Mouse (Mus musculus) liver, embryonic 11.5 days (tissue): ENCODE data around the gene Cd151. TPM values are rescaled to one million over a fixed set of nuclear protein-coding genes. Genes with fewer than 3 reads are reported as not detected.

Source experiments
- ATAC-seq: fragments of 200-750 bp; cut with Nextera tagmentation; replicated peaks from 2 replicates; pipeline ENCODE4 v1.8.0; 2017; ENCODE audit warnings: moderate number of reproducible peaks, mild to moderate bottlenecking, moderate TSS enrichment, moderate library complexity; ENCODE audit not compliant: low FRiP score
- DNase-seq: peaks from one replicate; pipeline ENCODE4 v3.0.0-alpha.2; 2017; ENCODE audit warnings: low spot score
- H3K27ac ChIP-seq: fragments of 300-500 bp; sonication (generic); 2 replicates; pipeline ENCODE4 v1.5.1; 2014; ENCODE audit warnings: mild to moderate bottlenecking, low read depth, low read length, control low read depth
- H3K27me3 ChIP-seq: fragments of 300-500 bp; sonication (generic); replicated peaks from 2 replicates; pipeline ENCODE4 v1.6.1; 2014; ENCODE audit warnings: low read length, mixed read lengths; ENCODE audit not compliant: control insufficient read depth, insufficient read depth
- H3K36me3 ChIP-seq: fragments of 300-500 bp; sonication (generic); 2 replicates; pipeline ENCODE4 v1.6.1; 2014; ENCODE audit warnings: mild to moderate bottlenecking, low read length, moderate library complexity, mixed read lengths; ENCODE audit not compliant: control insufficient read depth, insufficient read depth
- H3K4me1 ChIP-seq: fragments of 300-500 bp; sonication (generic); replicated peaks from 2 replicates; pipeline ENCODE4 v1.6.1; 2014; ENCODE audit warnings: low read length, mixed read lengths; ENCODE audit not compliant: control insufficient read depth, insufficient read depth
- H3K4me2 ChIP-seq: fragments of 300-500 bp; sonication (generic); 2 replicates; pipeline ENCODE4 v1.6.1; 2014; ENCODE audit warnings: mild to moderate bottlenecking, control low read depth, moderate library complexity
- H3K4me3 ChIP-seq: fragments of 300-500 bp; sonication (generic); 2 replicates; pipeline ENCODE4 v1.5.1; 2014; ENCODE audit warnings: low read depth, low read length, control low read depth
- H3K9ac ChIP-seq: fragments of 300-500 bp; sonication (generic); 2 replicates; pipeline ENCODE4 v1.6.1; 2014; ENCODE audit warnings: low read depth, low read length, control low read depth
- H3K9me3 ChIP-seq: fragments of 300-500 bp; sonication (generic); 2 replicates; pipeline ENCODE4 v1.6.1; 2016; ENCODE audit warnings: low read length, inconsistent platforms, mixed read lengths; ENCODE audit not compliant: control insufficient read depth
- WGBS: fragments of 180-500 bp; shearing (Covaris S2); extraction: QIAGEN DNeasy Blood & Tissue Kit; methylation state at CpG from one replicate; pipeline ENCODE4 v1.1.7; 2014; 5-methylcytosine and 5-hydroxymethylcytosine counted together
- polyA plus RNA-seq: library from polyadenylated mRNA; unstranded; fragments of >200 nt; fragmentation: Nextera tagmentation; extraction: Ambion mirVana; gene quantifications from 2 replicates; pipeline ENCODE4 v1.2.1, GENCODE M21; 2014

The Cd151 gene
- polyA plus RNA-seq, 1 experiment from 2014 or later: 22.3 TPM

DNA sequence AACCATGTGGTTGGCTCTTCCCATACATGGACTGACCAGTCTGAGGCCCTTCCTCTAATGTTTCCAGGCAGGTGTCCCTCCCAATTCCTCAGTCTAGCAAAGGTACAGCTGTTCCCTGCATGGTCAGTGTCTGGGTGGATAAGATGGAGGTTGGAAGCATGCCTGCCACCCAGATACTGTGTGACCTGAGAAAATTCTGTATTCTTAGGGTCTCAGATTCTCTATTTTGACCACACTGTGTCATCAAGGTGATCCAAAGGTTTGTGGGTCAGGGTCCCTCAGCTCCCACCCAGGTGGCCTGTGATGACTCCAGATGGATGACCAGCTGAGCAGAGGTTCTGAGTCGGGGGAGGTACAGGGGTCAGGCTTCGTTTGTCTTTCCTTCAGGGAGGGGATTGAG lies 18.0 kb downstream of the Cd151 start:
- Histone ChIP-seq H3K36me3 (no peaks in the 10 kb centered on the region), H3K27ac (no peak overlapping the region), H3K4me2 (no peak overlapping the region), H3K27me3 (peaks cover 10% of the 10 kb centered on the region), H3K4me3 (no peak overlapping the region), H3K4me1 (peaks cover 20% of the 10 kb centered on the region), H3K9ac (no peak overlapping the region), H3K9me3 (no peaks in the 10 kb centered on the region)
- 67% methylated on average over 2 of the region's 2 CpGs for WGBS
- ATAC-seq (no peak), DNase-seq (no peak)

- Histone ChIP-seq H3K9ac (no peak overlapping the region), H3K27ac (no peak overlapping the region), H3K27me3 (peaks cover 10% of the 10 kb centered on the region), H3K36me3 (no peaks in the 10 kb centered on the region), H3K4me1 (peaks cover 20% of the 10 kb centered on the region), H3K4me2 (no peak overlapping the region), H3K9me3 (no peaks in the 10 kb centered on the region), H3K4me3 (no peak overlapping the region)
- 77% methylated on average over 2 of the region's 2 CpGs for WGBS
- DNase-seq: no peak
- no peak for ATAC-seq
Observed at GRCm38 (mm10) chr7:141485606-141486005, 18.4 kb downstream of the Cd151 start.

- WGBS: 85% methylated on average over 1 of the region's 1 CpGs
- Histone ChIP-seq H3K36me3 (no peaks in the 10 kb centered on the region), H3K4me2 (no peak overlapping the region), H3K27me3 (peaks cover 10% of the 10 kb centered on the region), H3K9ac (no peak overlapping the region), H3K4me3 (no peak overlapping the region), H3K9me3 (no peaks in the 10 kb centered on the region), H3K27ac (no peak overlapping the region), H3K4me1 (peaks cover 16% of the 10 kb centered on the region)
- DNase-seq (no peak), ATAC-seq (no peak)
Observed at GRCm38 (mm10) chr7:141486239-141486638, 19.0 kb downstream of the Cd151 start.

DNA sequence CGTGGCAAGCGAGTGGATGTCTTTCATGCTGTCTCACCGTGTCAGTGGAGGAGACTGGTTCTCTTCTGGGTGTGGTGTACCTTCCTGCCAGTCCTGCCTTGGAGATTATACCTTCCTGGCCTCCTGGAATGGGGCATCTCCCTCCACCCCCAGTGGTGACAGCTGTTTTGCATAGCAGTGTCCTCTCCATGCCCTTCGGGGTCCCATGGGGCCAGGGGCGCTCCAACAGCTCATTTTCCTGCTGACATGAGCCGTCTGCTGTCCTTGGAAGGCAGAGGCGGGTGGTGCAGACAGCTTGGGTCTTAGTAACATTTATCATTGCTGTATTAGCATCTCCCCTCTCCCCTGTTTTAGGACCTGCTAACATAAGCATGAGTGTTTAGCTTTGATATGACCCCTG lies 19.9 kb downstream of the Cd151 start:
- Histone ChIP-seq H3K9me3 (no peaks in the 10 kb centered on the region), H3K27ac (no peak overlapping the region), H3K4me2 (no peak overlapping the region), H3K4me3 (no peak overlapping the region), H3K36me3 (no peaks in the 10 kb centered on the region), H3K4me1 (peaks cover 9% of the 10 kb centered on the region), H3K9ac (no peak overlapping the region), H3K27me3 (peaks cover 4% of the 10 kb centered on the region)
- 76% methylated on average over 7 of the region's 7 CpGs for WGBS
- ATAC-seq (no peak), DNase-seq (no peak)

DNA sequence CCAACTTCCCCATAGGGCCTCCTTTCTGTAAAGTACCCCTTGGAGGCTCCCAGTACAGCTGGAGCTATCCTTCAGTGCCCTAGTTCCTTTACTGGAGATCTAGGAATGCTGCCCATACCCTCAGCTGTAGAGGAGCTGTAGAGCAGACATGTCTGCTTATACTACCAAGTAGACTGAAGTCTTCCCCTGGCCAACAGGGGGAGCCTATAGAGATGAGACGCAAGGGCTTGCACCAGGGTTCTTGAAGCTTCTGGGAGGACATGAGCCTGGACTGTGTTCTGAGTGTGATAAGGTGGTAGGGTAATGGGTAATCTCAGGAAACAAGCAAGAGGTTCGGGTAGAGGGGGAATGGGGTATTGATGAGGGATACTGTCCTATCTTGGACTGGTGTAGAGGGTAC lies 24.0 kb downstream of the Cd151 start:
- DNase-seq: no peak
- Histone ChIP-seq H3K27me3 (no peaks in the 10 kb centered on the region), H3K27ac (no peak overlapping the region), H3K36me3 (peaks cover 6% of the 10 kb centered on the region), H3K4me3 (no peak overlapping the region), H3K4me1 (0 out of 2 replicates have a peak, but pooled peaks cover 3% of the 10 kb centered on the region), H3K4me2 (no peak overlapping the region), H3K9ac (no peak overlapping the region), H3K9me3 (no peaks in the 10 kb centered on the region)
- ATAC-seq: peak; percentile 67
- 56% methylated on average over 2 of the region's 2 CpGs for WGBS

DNA sequence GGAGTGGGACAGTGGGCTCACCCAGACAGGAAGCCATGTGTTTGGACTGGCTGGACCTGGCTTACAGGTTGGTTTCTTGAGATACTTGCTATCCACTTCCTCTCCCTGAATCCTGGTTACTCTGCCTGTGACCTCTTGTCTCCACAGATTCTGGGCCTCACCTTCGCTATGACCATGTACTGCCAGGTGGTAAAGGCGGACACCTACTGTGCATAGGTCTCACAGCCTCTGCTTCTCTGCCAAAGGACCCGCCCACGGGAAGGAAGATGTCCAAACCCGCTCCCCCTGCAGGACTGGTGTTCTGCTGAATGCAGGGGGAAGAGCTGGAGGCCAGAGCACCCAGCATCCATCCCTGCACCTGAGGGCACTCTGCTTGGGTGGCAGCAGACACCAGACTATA lies 25.5 kb downstream of the Cd151 start:
- H3K4me2 ChIP-seq: no peak overlapping the region
- no peaks in the 10 kb centered on the region for H3K9me3 ChIP-seq
- 85% methylated on average over 5 of the region's 5 CpGs for WGBS
- H3K27ac ChIP-seq: no peak overlapping the region
- no peak overlapping the region for H3K4me3 ChIP-seq
- no peak for ATAC-seq
- H3K36me3 ChIP-seq: peaks cover 6% of the 10 kb centered on the region
- DNase-seq: no peak
- no peaks in the 10 kb centered on the region for H3K27me3 ChIP-seq
- H3K9ac ChIP-seq: no peak overlapping the region
- 0 out of 2 replicates have a peak, but pooled peaks cover 3% of the 10 kb centered on the region for H3K4me1 ChIP-seq

DNA sequence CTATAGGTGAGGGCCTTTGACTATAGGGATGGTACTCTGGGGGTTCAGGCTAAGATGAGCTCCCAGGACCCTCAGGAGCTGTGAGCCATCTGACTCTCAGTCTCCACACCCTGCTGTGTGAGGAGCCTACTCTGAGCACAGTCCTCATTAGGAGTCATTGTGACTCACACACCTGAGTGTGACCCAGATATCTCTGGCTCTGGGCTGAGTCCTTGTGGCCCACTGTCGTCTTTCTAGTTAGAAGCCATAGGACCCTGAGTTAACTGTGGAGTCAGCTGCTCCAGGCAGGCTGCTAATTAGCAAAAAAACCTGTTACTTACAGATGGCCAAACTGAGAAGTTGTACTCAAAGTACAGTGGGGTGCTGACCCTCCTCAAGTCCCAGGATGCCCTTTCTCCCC lies 26.5 kb downstream of the Cd151 start:
- Histone ChIP-seq H3K36me3 (peaks cover 6% of the 10 kb centered on the region), H3K4me1 (0 out of 2 replicates have a peak, but pooled peaks cover 3% of the 10 kb centered on the region), H3K4me3 (no peak overlapping the region), H3K27me3 (no peaks in the 10 kb centered on the region), H3K27ac (no peak overlapping the region), H3K4me2 (no peak overlapping the region), H3K9ac (no peak overlapping the region), H3K9me3 (no peaks in the 10 kb centered on the region)
- no peak for ATAC-seq
- no peak for DNase-seq
- 81% methylated on average over 1 of the region's 1 CpGs for WGBS

DNA sequence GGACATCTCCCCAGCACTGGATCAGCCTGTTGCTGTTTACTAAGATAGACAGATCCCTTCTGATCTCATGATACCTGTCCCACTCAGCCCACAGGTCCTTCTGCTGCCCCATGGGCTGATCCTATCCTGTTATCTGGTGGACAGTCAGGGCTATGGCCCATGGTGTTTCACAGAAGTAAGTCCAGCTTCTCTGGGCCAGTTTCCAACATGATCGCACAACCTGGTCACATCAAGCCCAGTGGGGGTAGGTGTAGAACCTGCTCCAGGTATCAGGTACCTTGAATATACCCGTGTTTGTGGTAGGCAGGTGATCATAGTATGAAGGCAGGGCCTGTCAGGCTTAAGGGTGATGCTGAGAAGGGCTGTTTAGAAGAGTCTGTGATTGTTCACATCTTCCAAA lies 28.2 kb downstream of the Cd151 start:
- DNase-seq (no peak), ATAC-seq (no peak)
- 0 out of 2 replicates have a peak, but pooled peaks cover 3% of the 10 kb centered on the region for H3K4me1 ChIP-seq
- no peak overlapping the region for H3K4me3 ChIP-seq
- no peak overlapping the region for H3K27ac ChIP-seq
- H3K9ac ChIP-seq: no peak overlapping the region
- no peak overlapping the region for H3K4me2 ChIP-seq
- 84% methylated on average over 2 of the region's 2 CpGs for WGBS
- H3K36me3 ChIP-seq: peaks cover 6% of the 10 kb centered on the region
- no peaks in the 10 kb centered on the region for H3K9me3 ChIP-seq
- H3K27me3 ChIP-seq: no peaks in the 10 kb centered on the region

DNA sequence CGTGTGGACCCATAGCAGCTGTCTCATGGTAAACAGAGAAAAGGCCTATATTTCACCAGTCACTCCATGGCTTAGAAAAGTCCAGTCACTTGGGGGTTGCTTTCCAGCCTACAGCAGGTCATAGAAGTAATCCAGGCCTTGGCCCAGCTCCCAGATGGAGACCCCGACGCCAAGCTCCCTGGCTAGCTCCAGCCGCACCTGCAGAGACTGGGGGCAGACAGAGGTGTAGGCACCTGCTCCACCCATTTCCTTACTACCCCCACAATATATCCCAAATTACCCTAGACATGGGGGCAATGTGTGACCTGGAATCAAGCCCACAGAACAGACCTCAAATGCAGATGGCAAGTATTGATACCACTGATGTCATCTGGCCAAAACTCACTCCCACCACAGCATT lies 28.7 kb downstream of the Cd151 start:
- Histone ChIP-seq H3K27me3 (no peaks in the 10 kb centered on the region), H3K36me3 (peaks cover 6% of the 10 kb centered on the region), H3K4me1 (0 out of 2 replicates have a peak, but pooled peaks cover 3% of the 10 kb centered on the region), H3K27ac (no peak overlapping the region), H3K9ac (no peak overlapping the region), H3K4me2 (no peak overlapping the region), H3K4me3 (no peak overlapping the region), H3K9me3 (no peaks in the 10 kb centered on the region)
- no peak for ATAC-seq
- 88% methylated on average over 4 of the region's 4 CpGs for WGBS
- no peak for DNase-seq
